Mouse (Mus musculus) midbrain, embryonic 15.5 days (tissue): ENCODE results near the gene Gm5142. TPM values are rescaled to one million over a fixed set of nuclear protein-coding genes. Genes with fewer than 3 reads are reported as not detected.

Source experiments
- ATAC-seq: fragments of 200-750 bp; cut with Nextera tagmentation; replicated peaks from 2 replicates; pipeline ENCODE4 v1.8.0; 2017; ENCODE audit warnings: moderate TSS enrichment
- H3K27ac ChIP-seq: fragments of 300-500 bp; sonication (generic); 2 replicates; pipeline ENCODE4 v1.5.1; 2015; ENCODE audit warnings: mild to moderate bottlenecking, inconsistent platforms
- H3K27me3 ChIP-seq: fragments of 300-500 bp; sonication (generic); replicated peaks from 2 replicates; pipeline ENCODE4 v1.6.1; 2015; ENCODE audit warnings: inconsistent platforms
- H3K36me3 ChIP-seq: fragments of 300-500 bp; sonication (generic); replicated peaks from 2 replicates; pipeline ENCODE4 v1.6.1; 2015; ENCODE audit warnings: inconsistent platforms
- H3K4me1 ChIP-seq: fragments of 300-500 bp; sonication (generic); 2 replicates; pipeline ENCODE4 v1.6.1; 2015; ENCODE audit warnings: inconsistent platforms
- H3K4me2 ChIP-seq: fragments of 300-500 bp; sonication (generic); 2 replicates; pipeline ENCODE4 v1.6.1; 2015; ENCODE audit warnings: inconsistent platforms, mild to moderate bottlenecking, moderate library complexity
- H3K4me3 ChIP-seq: fragments of 300-500 bp; sonication (generic); 2 replicates; pipeline ENCODE4 v1.5.1; 2015; ENCODE audit warnings: mild to moderate bottlenecking, inconsistent platforms
- H3K9ac ChIP-seq: fragments of 300-500 bp; sonication (generic); 2 replicates; pipeline ENCODE4 v1.6.1; 2015; ENCODE audit warnings: mild to moderate bottlenecking, inconsistent platforms
- H3K9me3 ChIP-seq: fragments of 300-500 bp; sonication (generic); 2 replicates; pipeline ENCODE4 v1.6.1; 2016; ENCODE audit warnings: inconsistent platforms
- WGBS: fragments of 180-500 bp; shearing (Covaris S2); methylation state at CpG from one replicate; pipeline ENCODE4 v1.1.7; 2015; ENCODE audit warnings: mixed read lengths; 5-methylcytosine and 5-hydroxymethylcytosine counted together
- polyA plus RNA-seq: library from polyadenylated mRNA; unstranded; fragments of >200 nt; fragmentation: Nextera tagmentation; extraction: Ambion mirVana; gene quantifications from 2 replicates; pipeline ENCODE4 v1.2.1, GENCODE M21; 2015

Gene Gm5142
- polyA plus RNA-seq, 1 experiment from 2014 or later, result not detected

DNA sequence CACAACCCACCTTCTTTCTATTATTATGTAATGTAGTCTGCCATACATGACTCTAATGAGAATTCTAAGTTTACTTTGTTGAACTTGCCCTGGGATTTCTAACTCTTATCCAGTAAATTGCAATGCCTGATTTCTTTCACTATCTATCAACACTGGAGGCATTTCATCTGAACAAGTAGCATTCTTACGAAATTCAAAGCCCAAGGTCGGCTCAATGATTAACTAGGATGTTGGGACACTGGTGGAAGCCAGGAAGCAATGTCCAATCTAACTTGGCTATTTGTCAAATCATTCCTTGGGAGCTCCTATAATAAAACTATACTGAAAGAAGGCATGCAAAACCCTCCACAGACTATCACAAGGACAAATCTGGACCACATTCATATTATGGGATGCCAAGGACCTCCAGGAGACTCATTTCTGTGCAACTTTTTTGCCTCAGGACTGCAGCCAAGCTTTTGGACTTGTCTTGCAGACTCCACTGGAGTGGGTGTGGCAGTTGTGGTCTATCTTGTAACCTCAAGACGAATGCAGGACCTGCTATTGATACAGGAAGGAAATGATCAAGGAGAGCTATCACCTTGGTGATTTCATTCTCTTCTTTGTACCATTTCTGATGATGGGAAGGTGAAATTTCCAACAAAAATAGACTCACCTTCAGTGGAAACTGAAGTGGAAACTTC lies 21.4 kb downstream of the Gm5142 start:
- no peaks in the 10 kb centered on the region for H3K27me3 ChIP-seq
- H3K9me3 ChIP-seq, result no peaks in the 10 kb centered on the region
- H3K36me3 ChIP-seq, result no peaks in the 10 kb centered on the region
- no peak overlapping the region for H3K9ac ChIP-seq
- H3K4me2 ChIP-seq, result no peak overlapping the region
- 68% methylated on average over 3 of the region's 3 CpGs for WGBS
- H3K27ac ChIP-seq, result no peak overlapping the region
- H3K4me3 ChIP-seq, result no peak overlapping the region
- no peak for ATAC-seq
- no peaks in the 10 kb centered on the region for H3K4me1 ChIP-seq

GRCm38 (mm10) chr14:59155589-59155988 lies 23.0 kb downstream of the Gm5142 start:
- no peak overlapping the region for H3K4me3 ChIP-seq
- no peak overlapping the region for H3K27ac ChIP-seq
- WGBS, result 84% methylated on average over 2 of the region's 2 CpGs
- no peak overlapping the region for H3K4me2 ChIP-seq
- no peaks in the 10 kb centered on the region for H3K27me3 ChIP-seq
- H3K9ac ChIP-seq, result no peak overlapping the region
- ATAC-seq, result no peak
- no peaks in the 10 kb centered on the region for H3K36me3 ChIP-seq
- H3K9me3 ChIP-seq, result no peaks in the 10 kb centered on the region
- no peaks in the 10 kb centered on the region for H3K4me1 ChIP-seq

DNA sequence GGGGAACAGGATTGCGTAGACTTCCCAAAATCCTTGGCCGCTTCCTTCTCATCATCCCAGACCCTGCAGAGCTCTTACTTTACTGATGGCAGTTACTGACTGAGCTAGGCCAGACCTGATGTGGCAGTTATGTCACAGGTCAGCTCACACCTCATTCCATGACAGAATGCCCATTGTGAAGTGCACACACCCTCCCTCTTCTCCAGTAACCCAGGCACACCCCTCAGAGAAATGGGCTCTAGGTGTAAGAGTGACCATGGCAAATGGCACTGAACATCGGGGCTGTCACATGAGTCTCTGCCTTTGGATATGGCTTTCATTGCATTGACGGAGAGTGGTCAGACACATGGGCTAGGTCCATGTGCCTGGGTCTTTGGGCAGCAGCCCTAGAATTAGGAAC lies 35.8 kb downstream of the Gm5142 start, which contains the start of gene 1700129C05Rik:
1700129C05Rik (minus strand) TSS at position 101 of the 400 bp plus-strand sequence.
- ATAC-seq, result no peak
- Histone ChIP-seq H3K4me1 (no peaks in the 10 kb centered on the region), H3K27ac (no peak within 1 kb of the TSS), H3K27me3 (no peaks in the 10 kb centered on the region), H3K4me2 (no peak within 1 kb of the TSS), H3K9ac (no peak within 1 kb of the TSS), H3K4me3 (no peak within 1 kb of the TSS), H3K36me3 (no peaks in the 10 kb centered on the region), H3K9me3 (no peaks in the 10 kb centered on the region)
- 95% methylated on average over 4 of the region's 4 CpGs for WGBS

DNA sequence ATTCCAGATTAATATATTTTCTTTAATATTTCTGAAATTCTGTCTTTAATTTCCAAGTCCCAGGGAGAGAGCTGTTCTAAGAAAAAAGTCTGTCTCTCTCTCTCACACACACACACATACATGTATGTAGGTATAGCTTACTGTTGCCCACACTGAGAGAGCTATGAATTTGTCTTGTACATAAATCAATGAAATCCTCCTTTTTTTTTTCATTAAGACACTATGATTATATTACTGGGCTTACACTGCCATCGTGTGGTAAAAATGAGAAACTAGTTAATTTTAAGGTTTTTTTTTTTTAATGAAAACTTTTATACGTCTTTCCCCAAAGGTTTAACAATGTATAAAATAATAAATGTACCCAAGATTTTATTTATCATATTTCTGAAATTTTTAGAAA lies 64.3 kb downstream of the Gm5142 start:
- Histone ChIP-seq H3K9me3 (no peaks in the 10 kb centered on the region), H3K4me1 (no peaks in the 10 kb centered on the region), H3K27me3 (no peaks in the 10 kb centered on the region), H3K9ac (no peak overlapping the region), H3K27ac (no peak overlapping the region), H3K36me3 (no peaks in the 10 kb centered on the region), H3K4me2 (no peak overlapping the region), H3K4me3 (no peak overlapping the region)
- ATAC-seq, result peak; percentile 67; the same call in 1 of the 2 replicates
- 4% methylated on average over 2 of the region's 2 CpGs for WGBS

Other genes starting within 250 kb of the Gm5142 start
- not detected in 2 replicates for gene 1700129C05Rik, start 35.9 kb downstream of the Gm5142 start, polyA plus RNA-seq
- 60.9 and 63.7 TPM in 2 replicates for gene Rcbtb1, start 22.5 kb upstream of the Gm5142 start, polyA plus RNA-seq
- gene Gm6904, start 81.5 kb upstream of the Gm5142 start, polyA plus RNA-seq, result not detected in 2 replicates
- 0.22 TPM in 1 of 2 replicates, not detected in the other for gene Phf11a, start 118.8 kb upstream of the Gm5142 start, polyA plus RNA-seq
- 0.87 TPM in 1 of 2 replicates, not detected in the other for gene Phf11b, start 162.6 kb upstream of the Gm5142 start, polyA plus RNA-seq
- gene Phf11d, start 186.7 kb upstream of the Gm5142 start, polyA plus RNA-seq, result 0.50 and 0.60 TPM in 2 replicates
- 0.23 and 0.37 TPM in 2 replicates for gene Phf11c, start 216.6 kb upstream of the Gm5142 start, polyA plus RNA-seq